Mouse (Mus musculus) layer of hippocampus, adult 9-10 months (tissue): Measurements from ENCODE around the gene C2.
"Not testable (repeated sequence)": the region's sequence is repeated elsewhere in the genome, so short reads cannot be mapped to it uniquely, and the experiment has no call there.

Experiments used
- DNase-seq: peaks from one replicate; pipeline ENCODE4 v3.0.0; 2022; ENCODE audit warnings: low spot score

C2 gene

GRCm38 (mm10) chr17:34830776-34831175, 67.3 kb downstream of the C2 start:
- DNase-seq, result not testable (repeated sequence)

- no peak for DNase-seq
Observed at GRCm38 (mm10) chr17:34814818-34815370, 83.2 kb downstream of the C2 start.

- DNase-seq, result not testable (repeated sequence)
Observed at GRCm38 (mm10) chr17:34813747-34814146, 84.3 kb downstream of the C2 start.
